Mouse (Mus musculus) MEL (cell line): ENCODE results near the gene Crhbp.

Experiments
- CTCF ChIP-seq, 3 experiments: IDR thresholded peaks in 2 of 3; conservative IDR thresholded peaks in 1 of 3; 2 replicates each; pipeline ENCODE4 v1.5.1; 2011 to 2012; ENCODE audit warnings: low read length in 3 of 3, low read depth in 2 of 3, mild to moderate bottlenecking in 2 of 3, improper control_type of control experiment in 1 of 3, inconsistent platforms in 1 of 3, mixed read lengths in 1 of 3, moderate library complexity in 1 of 3; ENCODE audit not compliant: control insufficient read depth in 1 of 3, insufficient read depth in 1 of 3, poor library complexity in 1 of 3, severe bottlenecking in 1 of 3
- E2F4 ChIP-seq: IDR thresholded peaks from 2 replicates; pipeline ENCODE4 v1.6.1; 2011; ENCODE audit warnings: low read depth, low read length, improper control_type of control experiment, borderline replicate concordance
- ELF1 ChIP-seq: IDR thresholded peaks from 2 replicates; pipeline ENCODE4 v1.6.1; 2014; ENCODE audit warnings: low read depth, mild to moderate bottlenecking, inconsistent platforms, low read length, improper control_type of control experiment, moderate library complexity
- GATA1 ChIP-seq: IDR thresholded peaks from 2 replicates; pipeline ENCODE4 v1.6.1; 2011; ENCODE audit warnings: low read depth, low read length, improper control_type of control experiment
- JUND ChIP-seq: IDR thresholded peaks from 2 replicates; pipeline ENCODE4 v1.6.1; 2011; ENCODE audit warnings: low read depth, mild to moderate bottlenecking, improper control_type of control experiment, low read length
- MAFK ChIP-seq: IDR thresholded peaks from 2 replicates; pipeline ENCODE4 v1.6.1; 2011; ENCODE audit warnings: low read depth, mild to moderate bottlenecking, low read length, improper control_type of control experiment, borderline replicate concordance
- POLR2A ChIP-seq, 2 experiments: IDR thresholded peaks; 2 replicates each; pipeline ENCODE4 v1.6.1; 2011 to 2012; ENCODE audit warnings: low read length in 2 of 2, mild to moderate bottlenecking in 2 of 2, control low read depth in 1 of 2, improper control_type of control experiment in 1 of 2, low read depth in 1 of 2, moderate library complexity in 1 of 2; ENCODE audit not compliant: control insufficient read depth in 1 of 2, insufficient read depth in 1 of 2, poor library complexity in 1 of 2
- RAD21 ChIP-seq: IDR thresholded peaks from 2 replicates; pipeline ENCODE4 v1.6.1; 2011; ENCODE audit warnings: mild to moderate bottlenecking, low read depth, low read length, improper control_type of control experiment
- UBTF ChIP-seq: IDR thresholded peaks from 2 replicates; pipeline ENCODE4 v1.6.1; 2012; ENCODE audit warnings: low read depth, mild to moderate bottlenecking, inconsistent platforms, low read length, improper control_type of control experiment, moderate library complexity, borderline replicate concordance; ENCODE audit not compliant: insufficient read depth
- USF1 ChIP-seq: IDR thresholded peaks from 2 replicates; pipeline ENCODE4 v1.6.1; 2014; ENCODE audit warnings: low read depth, mild to moderate bottlenecking, inconsistent platforms, low read length, improper control_type of control experiment, moderate library complexity
- ZNF384 ChIP-seq: IDR thresholded peaks from 2 replicates; pipeline ENCODE4 v1.6.1; 2012; ENCODE audit warnings: low read depth, mild to moderate bottlenecking, inconsistent platforms, low read length, improper control_type of control experiment

- TF ChIP-seq MAFK (no peak), CTCF (IDR thresholded peaks at IDR 0.05 in 2 of 3, conservative IDR thresholded peaks at IDR 0.05 in 1 of 3; ENCODE audit: control insufficient read depth in 1 of 3, insufficient read depth in 1 of 3, low read depth in 2 of 3, low read length in 3 of 3, poor library complexity in 1 of 3, severe bottlenecking in 1 of 3) (no peak), ELF1 (no peak), POLR2A (IDR thresholded peaks at IDR 0.05; ENCODE audit: control insufficient read depth in 1 of 2, insufficient read depth in 1 of 2, low read depth in 1 of 2, low read length in 2 of 2, poor library complexity in 1 of 2) (no peak), E2F4 (no peak), JUND (no peak), UBTF (no peak), GATA1 (no peak), ZNF384 (no peak), USF1 (no peak), RAD21 (no peak)
These were observed 26.0 kb downstream of the Crhbp start for GRCm38 (mm10) chr13:95418575-95419203.
